Mouse (Mus musculus) erythroblast, adult 5-6 weeks (primary cell): ENCODE data around the gene Zscan22. TPM values are rescaled to one million over a fixed set of nuclear protein-coding genes. Genes with fewer than 3 reads are reported as not detected.
"Not testable (repeated sequence)": the region's sequence is repeated elsewhere in the genome, so short reads cannot be mapped to it uniquely, and the experiment has no call there.

ENCODE experiments used
- ATAC-seq: replicated peaks from 2 replicates; pipeline ENCODE4 v1.8.0; 2016; ENCODE audit warnings: moderate number of reproducible peaks, mild to moderate bottlenecking, moderate TSS enrichment, inconsistent platforms; ENCODE audit not compliant: poor library complexity, low FRiP score, severe bottlenecking
- total RNA-seq, 2 experiments: library from RNA; stranded (forward) in 1 of 2; stranded (reverse) in 1 of 2; fragments of 150-400 nt in 1 of 2; fragments of 200-764, 138-1000 nt in 1 of 2; gene quantifications; 2 replicates each; pipeline versions ENCODE4 v1.2.3 to v1.2.4; 2015 to 2017; ENCODE audit warnings: low replicate concordance in 2 of 2

The Zscan22 gene
- 5.4 and 6.9 TPM in 2 replicates for total RNA-seq (2015; ENCODE audit: low replicate concordance)
- 1.0 and 1.1 TPM in 2 replicates for total RNA-seq (2017; ENCODE audit: low replicate concordance)

DNA sequence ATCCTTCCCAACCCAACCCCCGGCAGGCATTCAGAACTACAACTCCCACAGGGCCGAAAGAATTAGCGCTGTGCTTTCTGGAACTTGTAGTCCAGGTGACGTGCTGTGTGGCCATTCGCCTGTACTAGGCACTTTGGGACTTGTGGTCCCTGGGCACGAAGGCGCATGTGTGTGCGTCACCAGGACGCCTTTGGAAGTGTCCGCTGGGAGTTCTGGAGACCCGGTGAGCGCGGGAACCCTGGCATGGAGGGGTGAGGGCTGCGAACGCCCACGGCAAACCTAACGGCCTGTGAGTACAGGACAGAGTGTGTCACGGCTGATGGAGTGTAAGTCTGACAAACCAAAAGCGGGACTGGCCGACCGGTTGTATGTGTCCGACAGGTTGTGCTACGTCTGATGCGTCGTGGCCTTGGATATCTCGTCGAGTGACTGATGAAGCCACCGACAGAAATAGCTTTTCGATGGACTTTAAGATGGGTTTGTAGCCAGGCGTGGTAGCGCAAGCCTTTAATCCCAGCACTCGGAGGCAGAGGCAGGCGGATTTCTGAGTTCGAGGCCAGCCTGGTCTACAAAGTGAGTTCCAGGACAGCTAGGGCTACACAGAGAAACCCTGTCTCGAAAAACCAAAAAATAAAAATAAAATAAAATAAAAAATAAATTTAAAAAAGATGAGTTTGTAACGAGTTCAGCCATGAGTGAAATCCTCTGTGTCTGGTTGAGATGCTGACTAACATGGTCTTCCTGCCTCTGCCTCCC lies at the start of gene Zscan22:
Gene Zscan22, plus strand, starts transcription at position 161 of the 756 bp plus-strand sequence.
- ATAC-seq = peak; percentile 91

DNA sequence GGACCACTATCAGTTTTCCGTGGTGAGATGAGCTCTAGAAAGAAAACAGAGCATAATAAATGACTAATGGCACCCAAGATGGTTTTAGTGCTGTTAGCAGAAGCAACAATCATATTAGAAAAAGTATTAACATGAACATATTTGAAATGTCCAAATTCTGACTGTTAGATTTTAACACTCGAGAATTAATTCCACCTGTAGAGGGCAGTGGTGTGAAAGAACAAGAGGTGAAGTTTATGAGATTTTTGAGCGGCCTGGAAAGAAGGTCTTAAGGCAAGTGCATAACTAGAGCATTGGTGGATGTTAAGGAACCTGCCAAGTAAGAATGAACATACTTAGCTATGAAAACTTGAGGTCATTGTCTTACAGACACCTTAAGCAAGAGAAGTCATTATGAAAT lies 23.3 kb upstream of the Zscan22 start:
- ATAC-seq = no peak

DNA sequence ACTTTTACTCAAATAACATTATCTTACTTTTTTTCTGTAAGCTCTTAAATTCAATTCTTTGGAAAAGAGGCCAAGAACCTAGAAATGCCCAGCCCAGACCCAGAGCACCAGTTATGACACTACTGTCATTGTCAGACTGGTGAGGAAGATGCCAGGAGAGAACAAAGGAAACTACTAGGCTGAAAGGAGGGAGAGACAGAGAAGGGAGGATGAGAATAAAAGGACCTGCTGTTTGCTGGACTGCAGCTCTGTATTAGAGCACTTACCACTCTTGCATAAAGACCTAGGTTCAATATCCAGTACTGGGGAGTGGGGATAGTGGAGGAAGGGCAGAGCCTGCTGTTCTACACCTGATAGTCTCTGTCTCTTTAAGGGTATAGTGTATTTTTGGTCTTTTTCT lies 17.6 kb upstream of the Zscan22 start:
- no peak for ATAC-seq

DNA sequence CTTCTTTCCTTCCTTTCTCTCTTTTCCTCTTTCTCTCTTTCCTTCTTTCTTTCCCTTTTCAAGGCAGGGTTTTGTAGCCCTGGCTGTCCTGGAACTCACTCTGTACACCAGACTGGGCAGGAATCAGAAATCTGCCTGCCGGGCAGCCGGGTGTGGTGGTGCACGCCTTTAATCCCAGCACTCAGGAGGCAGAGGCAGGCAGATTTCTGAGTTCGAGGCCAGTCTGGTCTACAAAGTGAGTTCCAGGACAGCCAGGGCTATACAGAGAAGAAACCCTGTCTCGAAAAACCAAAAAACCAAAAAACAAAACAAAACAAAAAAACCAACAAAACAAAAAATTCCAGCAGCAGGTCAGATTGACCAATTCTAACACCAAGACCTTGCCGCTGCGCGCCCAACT lies 17.1 kb upstream of the Zscan22 start:
- ATAC-seq = not testable (repeated sequence)

GRCm38 (mm10) chr7:12880911-12881660 lies 16.5 kb upstream of the Zscan22 start, which contains the start of gene Zfp128:
Gene Zfp128 (plus strand): TSS chr7:12881177.
- peak; percentile 100 for ATAC-seq

- ATAC-seq = no peak
Measured at GRCm38 (mm10) chr7:12886563-12887266, 10.9 kb upstream of the Zscan22 start.

GRCm38 (mm10) chr7:12887585-12887984 lies 10.0 kb upstream of the Zscan22 start:
- no peak for ATAC-seq

GRCm38 (mm10) chr7:12890928-12891327 lies 6.7 kb upstream of the Zscan22 start:
- no peak for ATAC-seq

DNA sequence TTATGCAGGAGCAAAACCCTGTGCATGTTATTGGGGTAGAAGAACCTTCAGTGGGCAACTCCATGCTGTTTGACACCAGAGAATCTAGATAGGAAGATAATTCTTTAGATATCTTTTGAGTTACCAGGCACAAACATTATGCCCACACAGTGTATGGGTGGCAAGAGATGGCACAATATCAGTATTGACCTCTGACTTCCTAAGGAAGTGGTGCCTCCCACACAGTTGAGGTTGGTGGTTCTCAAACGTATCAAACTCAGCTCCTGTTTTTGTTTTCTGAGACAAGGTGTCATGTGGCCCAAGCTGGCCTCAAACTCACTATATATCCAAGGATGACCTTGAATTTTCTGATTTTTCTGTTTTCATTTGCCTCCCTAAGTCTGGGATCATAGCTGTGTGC lies 6.3 kb upstream of the Zscan22 start:
- ATAC-seq = no peak

DNA sequence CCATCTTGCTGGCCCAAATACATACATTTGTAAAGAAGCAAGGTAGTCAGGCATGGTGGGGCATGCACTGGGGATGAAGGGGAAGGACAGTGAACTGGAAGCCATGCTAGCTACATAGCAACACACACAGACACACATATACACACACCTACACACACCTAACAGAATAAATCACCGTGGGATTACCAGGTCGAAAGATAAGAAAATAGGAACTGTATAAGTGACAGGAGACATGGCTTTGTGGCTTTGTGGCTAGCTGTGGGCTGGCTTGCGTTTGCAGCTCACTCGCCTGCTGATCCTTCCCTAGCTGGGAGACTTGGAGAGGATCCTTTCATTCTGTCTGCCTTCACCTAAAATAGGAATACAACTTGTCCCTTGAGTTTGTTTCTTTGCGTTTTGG lies 3.9 kb downstream of the Zscan22 start:
- no peak for ATAC-seq

GRCm38 (mm10) chr7:12903623-12904022 lies 6.0 kb downstream of the Zscan22 start:
- ATAC-seq = no peak

GRCm38 (mm10) chr7:12905146-12905545 lies 7.5 kb downstream of the Zscan22 start:
- no peak for ATAC-seq

DNA sequence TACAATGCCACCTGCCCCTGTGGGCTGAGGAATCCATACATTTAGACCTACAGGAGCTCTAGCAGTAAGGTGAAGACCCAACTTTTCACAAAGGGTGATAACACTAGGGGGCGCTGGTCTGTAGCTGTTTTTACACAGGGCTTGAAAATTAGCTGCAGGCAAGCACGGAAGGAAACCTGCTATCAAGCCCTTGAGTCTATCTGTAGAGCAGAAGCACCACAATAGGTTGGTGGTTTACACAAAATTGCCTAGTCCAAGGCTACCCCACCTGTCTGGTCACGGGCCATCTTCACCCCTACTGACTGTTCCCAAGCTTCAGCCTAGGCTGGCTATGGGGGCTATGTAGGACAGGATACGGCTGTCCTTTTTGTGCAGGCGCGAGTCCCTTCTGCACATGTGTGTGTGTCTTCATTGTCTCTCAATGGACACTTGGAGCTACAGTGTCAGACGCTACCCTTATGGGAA lies 11.9 kb downstream of the Zscan22 start:
- ATAC-seq = peak; percentile 93

DNA sequence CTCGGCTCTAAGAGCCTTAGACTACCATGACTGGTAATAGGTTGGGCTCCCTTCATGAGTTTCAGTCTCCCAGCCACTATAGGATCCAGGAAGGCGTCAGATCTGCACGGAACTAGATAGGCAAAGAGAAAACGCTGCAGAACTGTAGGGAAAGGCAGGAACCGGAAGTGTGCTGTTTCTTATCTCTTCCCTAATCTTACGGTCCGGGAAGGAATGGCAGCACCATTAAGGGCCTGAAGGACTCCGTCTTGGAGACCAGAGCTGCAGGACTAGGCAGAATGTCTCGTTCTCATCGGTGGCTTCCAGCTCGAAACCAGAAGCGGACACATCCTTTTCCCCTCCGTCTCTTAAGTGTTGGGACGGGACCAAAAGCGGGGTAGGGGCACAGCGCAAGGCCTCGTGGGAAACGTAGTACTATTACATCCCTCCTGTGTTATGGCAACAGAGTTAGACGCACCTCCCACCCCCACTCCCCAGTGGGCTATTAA lies 12.6 kb downstream of the Zscan22 start:
- ATAC-seq = peak; percentile 59

GRCm38 (mm10) chr7:12913556-12913955 lies 15.9 kb downstream of the Zscan22 start:
- no peak for ATAC-seq

DNA sequence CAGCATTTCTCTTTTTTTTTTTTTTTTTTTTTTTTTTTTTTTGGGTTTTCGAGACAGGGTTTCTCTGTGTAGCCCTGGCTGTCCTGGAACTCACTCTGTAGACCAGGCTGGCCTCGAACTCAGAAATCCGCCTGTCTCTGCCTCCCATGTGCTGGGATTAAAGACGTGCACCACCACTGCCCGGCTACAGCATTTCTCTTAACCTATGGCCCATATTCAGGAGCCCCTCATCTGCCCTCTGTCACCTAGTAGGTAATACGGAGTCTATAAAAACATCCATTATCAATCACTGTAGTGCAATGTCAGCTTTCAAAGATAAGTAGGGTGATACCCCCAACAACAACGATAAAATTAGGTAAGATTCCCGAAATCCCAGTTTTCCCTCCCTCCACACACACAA lies 22.9 kb downstream of the Zscan22 start:
- not testable (repeated sequence) for ATAC-seq

- ATAC-seq = no peak
Measured at GRCm38 (mm10) chr7:12921318-12921704, 23.7 kb downstream of the Zscan22 start.

GRCm38 (mm10) chr7:12921705-12922465 lies 24.3 kb downstream of the Zscan22 start, which contains the start of gene Rps5:
Gene Rps5 (plus strand): TSS chr7:12922290.
- ATAC-seq = peak; percentile 98

GRCm38 (mm10) chr7:12922729-12923128 lies 25.1 kb downstream of the Zscan22 start:
- ATAC-seq = no peak
